Mouse (Mus musculus) heart, postnatal 10 days (tissue): Measurements from ENCODE around the gene Pygm. TPM values are rescaled to one million over a fixed set of nuclear protein-coding genes. Genes with fewer than 3 reads are reported as not detected.

ENCODE experiments used
- DNase-seq, 2 experiments: peaks; one replicate each; pipeline ENCODE4 v3.0.0; 2021
- intact Hi-C: fragments of 180-260 bp; cut with DNase I; formaldehyde crosslinking; loops from one replicate; pipeline ENCODE4 v1.15.1; 2025
- total RNA-seq, 2 experiments: library from RNA; stranded (reverse); gene quantifications; 2 replicates each; pipeline ENCODE4 v1.2.3; 2021

Gene Pygm
- 100 to 1,000 TPM; 622 to 693 TPM for total RNA-seq

- peak; percentile 94 to 95 for DNase-seq
- intact Hi-C loops: no loop called here
Observed at GRCm38 (mm10) chr19:6384128-6384527, at the start of gene Pygm. Pygm (plus strand) TSS chr19:6384399.

DNA sequence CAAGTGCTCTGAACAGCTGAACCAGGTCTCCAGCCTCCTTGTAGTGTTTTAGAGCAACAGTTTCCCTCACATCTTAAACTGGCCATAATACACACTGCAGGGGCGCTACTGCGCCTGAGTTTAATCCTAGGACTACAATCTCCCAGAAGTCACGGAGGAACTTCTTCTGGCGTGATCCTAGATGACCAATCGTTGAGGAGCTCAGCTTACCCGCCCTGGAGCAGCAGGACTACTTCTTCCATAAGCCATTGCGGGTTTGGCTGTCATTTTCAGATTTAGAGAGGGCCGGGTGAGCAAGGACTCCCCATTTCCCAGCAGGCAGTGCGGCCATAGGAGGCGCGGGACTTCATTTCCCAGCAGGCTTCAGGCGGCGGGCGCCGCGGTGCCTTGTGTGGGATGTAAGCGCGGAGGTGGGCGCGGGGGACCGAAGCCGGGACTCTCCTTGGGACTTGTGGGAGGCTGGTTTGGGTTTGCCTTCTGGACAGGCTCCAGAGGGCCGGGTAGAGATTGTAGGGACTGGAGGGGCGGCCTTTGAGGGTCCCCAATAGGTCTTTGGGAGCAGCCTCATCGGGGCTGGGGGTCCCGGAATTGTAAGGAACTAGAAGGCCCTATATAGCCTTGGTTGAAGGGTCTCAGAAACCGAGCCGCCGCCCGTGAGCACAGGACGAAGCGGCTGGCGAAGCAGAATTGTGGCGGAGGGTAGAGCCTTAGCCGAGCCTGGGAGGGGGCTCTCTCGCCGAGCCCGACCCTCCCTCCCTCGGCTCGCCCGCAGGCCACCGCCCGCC lies 49.3 kb upstream of the Pygm start, which contains the start of gene Men1:
Gene Men1, plus strand, starts transcription at position 307 of the 785 bp plus-strand sequence.
- DNase-seq: peak; percentile 96
- intact Hi-C loops: loop anchor here (5.0 kb wide), 2 partner anchors 193 to 368 kb away; partner anchors contain the start of genes Arl2 and Batf2

DNA sequence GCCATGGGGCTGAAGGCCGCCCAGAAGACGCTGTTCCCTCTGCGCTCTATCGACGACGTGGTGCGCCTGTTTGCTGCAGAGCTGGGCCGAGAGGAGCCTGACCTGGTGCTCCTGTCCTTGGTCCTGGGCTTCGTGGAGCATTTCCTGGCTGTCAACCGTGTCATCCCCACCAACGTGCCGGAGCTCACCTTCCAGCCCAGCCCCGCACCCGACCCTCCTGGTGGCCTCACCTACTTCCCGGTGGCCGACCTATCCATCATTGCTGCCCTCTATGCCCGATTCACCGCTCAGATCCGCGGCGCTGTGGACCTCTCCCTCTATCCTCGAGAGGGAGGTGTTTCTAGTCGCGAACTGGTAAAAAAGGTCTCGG lies 48.8 kb upstream of the Pygm start:
- peak; percentile 37 to 45 for DNase-seq
- intact Hi-C loops: no loop called here

GRCm38 (mm10) chr19:6336920-6337319 lies 47.3 kb upstream of the Pygm start:
- DNase-seq: no peak
- intact Hi-C loops: no loop called here

DNA sequence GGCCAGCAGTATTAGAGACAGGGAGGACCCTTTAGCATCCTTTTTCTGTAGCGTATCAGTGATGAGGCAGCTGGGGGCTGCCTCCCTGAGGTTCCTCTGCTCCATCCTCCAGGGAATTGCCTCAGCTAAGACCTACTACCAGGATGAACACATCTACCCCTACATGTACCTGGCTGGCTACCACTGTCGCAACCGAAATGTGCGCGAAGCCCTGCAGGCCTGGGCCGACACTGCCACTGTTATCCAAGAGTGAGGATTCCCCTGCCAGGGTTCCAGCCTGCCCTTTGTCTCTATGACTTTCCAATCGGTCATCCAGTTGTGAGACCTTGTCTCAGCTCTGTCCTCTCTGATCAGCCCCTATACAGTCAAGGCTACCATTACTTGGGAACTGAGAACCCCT lies 46.0 kb upstream of the Pygm start:
- intact Hi-C loops: no loop called here
- DNase-seq: no peak

GRCm38 (mm10) chr19:6338716-6339115 lies 45.5 kb upstream of the Pygm start:
- no peak for DNase-seq
- intact Hi-C loops: no loop called here

- intact Hi-C loops: no loop called here
- DNase-seq: no peak
Observed at GRCm38 (mm10) chr19:6339191-6339590, 45.0 kb upstream of the Pygm start.

- DNase-seq: peak; percentile 55 to 62
- intact Hi-C loops: no loop called here
Observed at GRCm38 (mm10) chr19:6339890-6340504, 44.2 kb upstream of the Pygm start.

DNA sequence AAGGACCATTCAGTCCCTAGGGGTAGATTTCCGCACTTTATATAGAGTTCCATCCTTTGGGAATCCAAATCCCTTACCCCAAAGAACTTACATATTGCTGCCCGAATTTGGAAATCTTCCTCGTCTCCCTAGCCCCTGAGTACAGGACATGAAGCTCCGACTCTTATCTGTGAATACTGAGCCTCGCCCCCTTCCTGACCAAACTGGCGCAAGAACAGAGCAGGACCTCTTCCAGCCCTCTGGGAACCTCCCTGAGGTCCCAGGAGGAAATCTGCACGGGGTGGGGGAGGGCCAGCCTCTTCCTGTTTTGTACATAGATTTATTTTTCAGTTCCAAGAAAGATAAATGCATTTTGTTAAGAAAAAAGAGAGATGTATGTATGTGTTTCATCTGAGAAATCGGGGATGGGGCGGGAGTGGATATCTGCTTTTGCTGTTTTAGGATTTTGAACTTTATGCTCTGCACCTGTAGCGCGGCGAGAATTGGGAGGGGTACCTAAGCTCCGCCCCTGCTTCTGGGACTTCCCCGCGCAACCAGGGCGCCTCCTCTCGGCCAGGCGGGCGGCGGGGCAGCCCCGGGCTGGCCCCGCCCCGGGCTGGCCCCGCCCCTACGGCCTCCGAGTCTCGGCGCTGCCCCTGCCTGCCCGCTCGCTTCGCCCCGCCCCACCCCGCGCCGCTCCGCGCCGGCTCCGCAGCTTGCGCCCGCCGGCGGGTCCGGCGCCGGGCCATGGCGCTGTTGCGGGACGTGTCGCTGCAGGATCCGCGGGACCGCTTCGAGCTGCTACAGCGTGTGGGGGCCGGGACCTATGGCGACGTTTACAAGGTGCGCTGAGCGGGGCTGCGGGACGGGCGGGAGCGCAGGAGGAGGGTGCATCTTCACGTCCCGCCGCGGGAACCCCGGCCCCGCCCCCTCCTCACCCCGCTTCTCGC lies 43.4 kb upstream of the Pygm start, which contains the start of gene Map4k2:
Gene Map4k2, plus strand, starts transcription at position 612 of the 929 bp plus-strand sequence.
- intact Hi-C loops: no loop called here
- peak; percentile 86 to 88 for DNase-seq

- intact Hi-C loops: no loop called here
Observed at GRCm38 (mm10) chr19:6341453-6342077, 42.6 kb upstream of the Pygm start.

GRCm38 (mm10) chr19:6342276-6342933 lies 41.8 kb upstream of the Pygm start:
- no peak for DNase-seq
- intact Hi-C loops: no loop called here

More at GRCm38 (mm10) chr19:6341453-6342077, 42.6 kb upstream of the Pygm start:
- no peak for DNase-seq

- intact Hi-C loops: no loop called here
Observed at GRCm38 (mm10) chr19:6343066-6343925, 40.9 kb upstream of the Pygm start.

GRCm38 (mm10) chr19:6343996-6344395 lies 40.2 kb upstream of the Pygm start:
- intact Hi-C loops: loop anchor here (2.0 kb wide), 1 partner anchor 17 kb away; no protein-coding TSS in a partner anchor
- no peak for DNase-seq

More at GRCm38 (mm10) chr19:6343066-6343925, 40.9 kb upstream of the Pygm start:
- no peak for DNase-seq

- intact Hi-C loops: no loop called here
- DNase-seq: no peak
Observed at GRCm38 (mm10) chr19:6346023-6346422, 38.2 kb upstream of the Pygm start.

GRCm38 (mm10) chr19:6346661-6347060 lies 37.5 kb upstream of the Pygm start:
- DNase-seq: no peak
- intact Hi-C loops: no loop called here

DNA sequence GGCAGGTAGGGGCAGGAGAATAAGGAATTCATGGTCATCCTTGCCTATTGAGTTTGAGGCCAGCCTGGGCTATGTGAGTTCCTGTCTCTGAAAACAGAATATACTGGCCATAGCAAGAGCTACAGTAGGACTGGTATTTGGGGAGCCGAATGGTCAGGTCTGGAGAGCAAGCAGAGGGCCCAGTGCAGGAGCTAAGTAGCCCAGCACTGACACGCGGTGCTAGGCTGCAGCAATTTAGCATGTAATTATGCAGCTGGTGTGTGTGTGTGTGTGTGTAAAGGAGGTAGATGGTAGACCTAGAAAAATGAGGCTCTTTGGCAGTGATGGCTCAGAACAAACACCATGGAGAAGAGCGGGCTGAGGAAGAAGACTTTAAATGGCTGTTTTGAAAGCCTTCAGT lies 36.6 kb upstream of the Pygm start:
- intact Hi-C loops: no loop called here
- no peak for DNase-seq

DNA sequence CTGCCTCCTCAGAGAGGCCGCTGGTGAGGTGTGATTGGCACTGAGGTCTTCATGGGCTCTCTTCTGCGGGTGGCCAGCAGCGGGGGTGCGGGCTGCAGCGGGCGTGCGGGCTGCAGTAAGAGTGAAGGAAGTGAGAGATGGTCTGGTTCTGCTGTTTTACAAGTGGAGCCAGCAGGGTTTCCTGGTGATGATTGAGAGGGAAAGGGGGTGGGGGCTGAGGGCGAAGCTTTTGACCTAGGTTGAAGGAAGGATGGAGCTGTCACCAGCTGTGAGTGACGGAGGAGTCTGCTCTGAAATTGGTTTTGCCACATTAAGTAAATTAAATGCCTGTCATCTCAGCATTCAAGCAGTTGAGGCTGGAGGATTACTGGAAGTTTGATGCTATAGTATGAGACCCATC lies 35.5 kb upstream of the Pygm start:
- no peak for DNase-seq
- intact Hi-C loops: no loop called here

GRCm38 (mm10) chr19:6349215-6349983 lies 34.8 kb upstream of the Pygm start:
- peak; percentile 34 to 56 for DNase-seq
- intact Hi-C loops: no loop called here
